Mouse (Mus musculus) gastrocnemius, postnatal 4 days (tissue): ENCODE measurements around the gene Naga. TPM values are rescaled to one million over a fixed set of nuclear protein-coding genes. Genes with fewer than 3 reads are reported as not detected.

Experiments
- DNase-seq, 2 experiments: peaks; one replicate each; pipeline ENCODE4 v3.0.0; 2021 to 2022; ENCODE audit warnings: low spot score in 2 of 2, mixed read lengths in 2 of 2
- total RNA-seq, 2 experiments: library from RNA; stranded (reverse); gene quantifications; 2 replicates each; pipeline ENCODE4 v1.2.3; 2021

Gene Naga
- total RNA-seq, 2 experiments from 2014 or later: 42.0 to 44.4 TPM

DNA sequence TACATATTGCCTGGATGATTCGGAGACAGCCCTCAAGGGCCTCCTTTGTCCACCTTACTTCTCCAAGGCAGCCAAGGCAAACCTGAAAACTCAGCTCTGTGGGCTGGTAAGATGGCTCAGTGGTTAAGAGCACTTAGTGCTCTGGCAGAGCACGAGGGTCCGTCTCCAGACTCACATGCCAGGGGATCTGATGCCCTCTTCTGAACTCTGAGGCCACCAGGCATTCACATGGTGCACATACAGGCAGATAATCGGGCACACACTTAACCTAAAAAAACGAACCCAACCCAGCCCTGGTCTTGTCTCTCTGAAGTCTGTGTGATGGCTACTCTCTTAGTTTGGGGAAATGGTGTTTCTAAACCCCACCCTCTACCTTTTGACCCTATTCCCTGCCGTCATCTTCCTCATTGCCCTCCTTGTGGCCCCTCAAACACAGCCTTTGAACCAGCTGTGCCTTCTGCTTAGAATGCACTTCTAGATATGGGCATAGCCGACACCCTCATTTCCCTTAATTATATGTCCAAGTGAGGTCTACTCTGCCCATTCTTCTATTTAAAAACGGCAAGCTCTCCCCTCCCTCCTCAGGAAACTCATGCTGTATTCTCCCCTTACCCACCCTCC, 1.0 kb upstream of the Naga start:
- DNase-seq: no peak

DNA sequence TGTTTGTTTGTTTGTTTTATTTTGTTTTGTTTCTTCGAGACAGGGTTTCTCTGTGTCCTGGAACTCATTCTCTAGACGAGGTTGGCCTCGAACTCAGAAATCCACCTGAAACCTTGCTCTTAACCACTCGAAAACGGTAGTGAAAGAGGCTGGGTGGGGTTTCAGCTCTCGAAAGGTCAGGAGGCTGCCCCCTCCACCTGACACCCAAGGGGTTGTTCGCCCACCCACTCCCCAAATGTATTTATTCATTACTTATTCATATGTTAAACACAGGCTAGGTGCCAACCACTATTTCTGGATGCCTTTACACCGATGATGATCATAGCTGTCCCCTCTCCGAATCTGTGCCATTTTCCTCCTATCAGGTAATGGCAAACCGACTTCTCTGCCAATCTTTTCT, 425 bp upstream of the Naga start:
- no peak for DNase-seq

DNA sequence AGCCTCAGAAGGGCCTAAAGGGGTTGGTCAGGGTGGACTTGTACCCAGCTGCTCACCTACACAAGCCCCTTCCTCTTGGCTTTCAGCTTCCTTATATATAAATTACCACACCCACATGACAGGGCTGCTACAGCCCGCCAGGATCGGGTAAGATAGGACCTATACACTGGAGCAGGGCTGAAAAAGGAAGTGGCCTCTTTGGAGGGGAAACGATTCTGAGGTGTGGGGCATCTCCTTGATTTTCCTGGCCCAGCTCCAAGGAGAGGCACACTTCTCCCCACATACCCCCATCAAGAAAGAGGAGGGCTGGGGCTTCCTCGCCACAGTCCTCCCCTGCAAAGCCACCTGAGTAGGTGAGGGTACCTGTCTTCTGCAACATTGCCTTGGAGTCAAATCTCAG, 850 bp downstream of the Naga start:
- DNase-seq: no peak

DNA sequence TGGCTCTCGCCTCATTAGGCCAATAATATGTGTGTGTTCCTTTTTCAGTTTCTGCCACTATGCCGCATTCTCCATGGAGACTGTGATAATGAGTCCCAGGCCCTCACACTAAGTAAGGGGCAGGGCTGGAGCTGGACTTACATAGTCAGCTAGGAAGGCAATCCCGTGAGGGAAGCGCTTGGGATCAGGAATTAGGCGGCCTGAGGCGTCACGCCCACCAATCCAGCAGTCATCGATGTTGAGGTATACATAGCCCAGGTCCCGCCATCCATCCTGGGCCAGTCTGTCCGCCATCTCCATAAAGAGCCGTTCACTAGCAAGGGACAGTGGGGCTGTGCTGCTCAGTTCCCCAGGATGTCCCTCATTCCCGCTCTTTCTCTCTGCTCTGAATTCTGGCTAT, 2.1 kb downstream of the Naga start:
- no peak for DNase-seq

DNA sequence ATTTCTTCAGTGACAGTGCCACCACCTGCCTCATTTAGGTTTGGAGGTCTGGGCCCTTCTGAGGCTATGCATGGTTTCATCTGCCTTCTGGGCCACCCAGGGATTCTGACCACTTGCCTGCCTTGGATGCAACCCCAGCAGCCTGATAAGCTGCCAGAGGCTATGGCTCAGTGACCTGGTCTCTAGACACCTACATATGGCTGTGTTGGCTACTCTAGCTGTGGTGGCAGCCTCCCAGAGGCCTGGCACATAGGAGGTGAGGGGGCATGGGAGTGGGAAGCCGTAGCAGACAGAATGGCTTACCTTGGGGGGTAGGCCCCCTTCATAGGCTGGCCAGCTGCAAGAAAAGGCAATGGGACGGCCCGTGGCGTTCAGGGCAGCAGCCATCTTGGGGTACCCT, 3.5 kb downstream of the Naga start:
- DNase-seq: no peak

DNA sequence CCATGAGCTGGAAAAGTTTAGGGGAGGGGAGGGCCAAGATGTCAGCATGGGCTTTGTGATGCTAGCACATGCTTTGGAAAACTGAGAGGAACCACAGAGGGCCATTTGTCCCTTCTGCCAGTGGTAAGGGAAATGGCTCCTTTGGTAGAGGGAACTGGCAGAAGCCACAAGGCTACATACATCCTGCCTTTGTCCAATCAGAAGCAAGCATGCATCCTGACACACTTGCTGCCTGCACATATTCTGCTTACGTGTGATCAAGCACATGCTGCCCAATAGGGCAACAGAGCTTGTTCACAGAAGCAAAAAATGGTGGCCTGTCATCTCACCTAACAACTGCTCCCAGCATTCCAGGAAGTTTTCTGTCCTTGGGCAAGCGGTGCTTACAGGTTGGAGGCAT, 13.3 kb downstream of the Naga start:
- no peak for DNase-seq

DNA sequence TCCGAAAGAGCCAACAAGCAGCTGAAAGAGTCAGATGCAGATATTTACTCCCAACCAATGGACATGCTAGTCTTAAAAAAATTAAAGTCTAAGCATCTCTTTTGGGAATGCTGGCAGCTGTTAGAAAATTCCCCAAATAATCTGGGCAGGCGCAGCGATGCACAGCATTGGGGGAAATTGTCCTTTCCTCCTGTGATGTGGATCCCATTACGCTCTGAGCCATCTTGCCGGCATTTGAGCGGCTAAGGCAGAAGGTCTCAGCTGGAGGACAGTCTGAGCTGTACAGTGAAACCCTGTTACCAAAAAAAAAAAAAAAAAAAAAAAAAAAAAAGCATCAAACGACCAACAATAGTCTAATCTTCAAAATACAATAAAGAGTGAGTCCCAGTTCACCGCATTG, 16.5 kb downstream of the Naga start:
- no peak for DNase-seq

DNA sequence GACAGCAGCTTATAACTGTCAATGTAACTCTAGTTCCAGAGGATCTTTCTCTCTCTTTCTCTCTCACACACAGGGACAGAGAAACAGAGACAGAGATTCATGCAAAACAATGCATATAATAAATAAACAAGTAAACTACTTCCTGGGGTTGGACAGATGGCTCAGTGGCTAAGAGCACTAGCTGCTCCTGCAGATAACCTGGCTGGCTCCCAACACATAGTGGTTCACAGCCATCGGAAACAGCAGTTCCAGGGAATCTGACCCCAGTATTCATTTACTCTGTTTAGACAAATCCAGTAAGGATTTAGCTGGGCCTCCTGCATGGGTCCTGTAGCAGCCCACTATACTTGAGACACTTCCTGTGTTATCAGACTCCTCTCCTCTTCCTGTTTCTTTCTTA, 19.1 kb downstream of the Naga start:
- no peak for DNase-seq

DNA sequence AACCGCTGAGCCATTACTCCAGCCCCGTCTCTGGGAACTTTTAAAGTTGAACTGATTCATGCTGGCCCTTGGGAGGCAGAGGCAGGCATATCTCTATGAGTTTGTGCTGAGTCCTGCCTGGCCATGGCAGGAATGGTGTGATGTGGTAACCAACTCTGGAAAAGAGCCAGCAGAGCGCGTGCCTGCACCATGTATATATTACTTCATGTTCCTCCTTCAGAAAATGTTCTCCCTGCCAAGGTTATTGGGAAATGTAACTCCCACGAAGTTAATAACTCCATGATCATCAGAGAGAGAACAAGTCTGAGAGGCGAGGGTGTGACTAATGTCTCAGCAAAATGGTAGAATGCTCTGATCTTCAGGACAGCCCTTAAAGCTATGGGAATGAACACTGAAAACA, 20.9 kb downstream of the Naga start:
- no peak for DNase-seq

DNA sequence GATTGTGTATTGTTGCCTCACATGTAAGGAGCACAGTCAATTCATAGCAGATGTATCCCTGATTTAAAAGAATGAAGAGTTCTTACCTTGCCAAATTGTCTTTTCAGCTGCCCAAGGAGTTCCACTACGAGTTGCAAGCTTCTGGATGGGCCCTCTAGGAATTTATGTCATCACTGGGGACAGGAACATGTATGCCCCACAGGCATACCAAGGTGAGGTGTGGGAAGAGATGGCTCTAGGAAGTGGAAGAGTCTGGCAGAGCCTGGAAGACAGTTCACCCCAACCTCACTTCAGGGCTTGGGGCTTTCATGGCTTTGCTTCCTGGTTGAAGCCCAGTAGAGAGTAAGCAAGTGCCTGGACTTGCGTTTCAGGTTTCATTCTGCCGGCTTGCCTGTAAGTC, 30.3 kb downstream of the Naga start:
- no peak for DNase-seq

DNA sequence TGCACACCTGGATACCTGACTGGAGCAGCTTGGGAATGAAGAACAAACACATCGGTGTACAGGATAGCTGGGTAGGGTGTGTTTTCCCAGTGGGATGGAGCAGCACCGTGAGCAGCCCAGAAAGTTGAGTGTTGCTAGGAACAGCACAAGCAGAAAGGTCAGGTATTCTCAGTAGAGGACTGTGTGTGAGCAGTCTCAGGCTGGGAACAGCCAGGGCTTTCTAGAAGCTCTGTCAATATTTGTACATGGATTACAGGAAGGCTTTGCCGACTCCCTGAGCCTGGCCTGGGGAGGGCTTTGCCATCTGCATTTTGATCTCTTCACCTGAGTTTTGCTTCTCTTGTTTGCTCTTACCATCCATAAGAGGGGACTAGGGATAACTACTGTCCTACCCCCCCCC, 31.6 kb downstream of the Naga start:
- no peak for DNase-seq

DNA sequence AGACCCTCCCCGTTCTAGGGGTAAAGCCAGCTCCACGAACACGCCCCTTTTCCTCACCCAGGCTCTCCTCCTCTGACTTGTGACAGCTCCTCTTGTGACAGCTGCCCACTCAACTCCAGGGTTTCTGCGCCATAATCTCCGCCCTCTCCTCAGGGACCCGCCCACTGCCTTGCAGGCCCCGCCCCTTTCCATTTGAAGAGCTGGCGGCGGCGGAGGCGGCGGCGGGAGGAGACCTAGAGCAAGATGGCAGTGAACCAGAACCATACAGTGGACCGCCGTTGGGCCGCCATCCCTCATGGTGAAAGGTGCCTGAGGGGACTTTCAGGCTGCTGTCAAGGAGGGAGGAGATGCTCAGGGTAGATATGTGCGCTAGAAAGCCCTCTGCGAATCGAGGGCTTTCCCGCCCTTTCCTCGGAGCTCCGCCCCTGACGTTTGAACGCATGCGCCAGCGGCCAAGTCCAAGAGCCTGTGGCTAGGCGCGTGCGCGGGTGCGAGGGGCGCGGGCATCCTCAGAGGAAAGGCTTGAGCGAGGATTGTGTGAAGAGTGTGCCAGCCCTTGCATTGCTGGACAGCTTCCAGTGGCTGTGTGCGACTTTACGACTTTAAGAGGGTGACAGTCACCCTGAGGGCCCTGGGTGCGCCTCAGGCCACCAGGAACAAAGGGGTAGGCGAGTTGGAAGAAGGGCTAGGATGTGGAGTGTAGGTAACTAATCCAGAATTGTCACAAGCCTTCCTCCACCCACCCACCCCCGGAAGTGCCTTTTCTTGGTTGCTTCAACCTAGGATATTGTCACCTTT, 39.8 kb downstream of the Naga start, which contains the start of gene Wbp2nl:
Wbp2nl (plus strand) TSS at position 191 of the 798 bp plus-strand sequence.
- DNase-seq: no peak

DNA sequence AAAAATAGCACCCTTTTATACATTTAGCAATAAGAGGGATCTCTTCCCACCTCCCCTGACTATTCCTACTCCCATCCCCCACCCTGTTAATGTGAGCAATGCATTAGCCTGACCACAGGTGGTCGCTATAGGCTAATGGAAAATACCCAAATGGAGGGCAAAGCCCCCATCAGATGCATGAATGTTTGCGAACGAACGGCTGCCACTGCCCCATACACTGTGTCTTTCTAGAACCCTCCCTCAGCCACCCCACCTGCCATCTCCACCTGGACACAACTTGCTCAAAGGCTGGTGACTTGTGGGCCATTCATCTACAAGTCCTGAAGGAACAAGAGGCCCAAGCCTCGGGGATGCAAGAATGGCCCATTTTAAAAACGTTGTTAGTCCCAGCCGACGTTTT, 44.7 kb downstream of the Naga start:
- no peak for DNase-seq

DNA sequence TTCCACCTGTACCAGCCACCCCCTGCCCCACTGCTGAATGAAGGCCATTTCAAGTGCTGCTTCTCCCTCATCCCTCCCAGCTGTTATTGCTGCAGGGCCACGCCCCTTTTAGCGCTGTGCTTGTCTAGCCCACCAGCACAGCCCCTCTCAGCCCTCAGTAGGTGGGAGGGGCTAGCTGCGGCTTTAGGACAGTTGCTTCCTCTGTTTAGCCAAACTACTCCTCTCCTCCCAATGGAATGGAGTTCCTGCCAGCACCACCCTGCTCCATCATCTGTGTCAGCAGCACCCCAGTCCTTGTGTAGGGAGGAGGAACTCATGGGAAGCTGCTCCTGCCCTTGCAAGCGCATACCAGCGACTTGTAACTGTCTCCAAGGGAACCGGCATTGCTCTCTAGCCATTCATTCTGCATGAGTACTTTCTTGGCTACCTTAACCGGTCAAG, 45.4 kb downstream of the Naga start:
- DNase-seq: no peak

DNA sequence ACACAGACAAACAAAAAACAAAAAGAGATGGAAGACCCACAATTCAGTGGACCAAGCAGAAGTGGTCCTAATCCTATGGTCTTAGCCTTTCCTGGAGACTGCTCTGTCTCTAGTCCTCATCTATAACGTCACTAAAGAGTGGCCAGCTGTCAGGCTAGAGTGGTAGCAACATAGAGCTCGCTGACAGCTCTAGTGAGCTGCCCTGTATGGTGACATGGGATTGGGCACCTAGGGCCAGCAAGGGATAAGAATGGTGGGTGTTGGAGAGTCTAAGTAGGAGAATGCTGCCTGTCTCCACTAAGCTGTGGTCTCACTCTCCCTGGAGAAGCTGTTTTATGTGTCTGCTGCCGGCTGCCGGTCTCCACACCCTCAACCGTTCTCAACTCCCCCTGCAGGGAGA, 45.9 kb downstream of the Naga start:
- no peak for DNase-seq

DNA sequence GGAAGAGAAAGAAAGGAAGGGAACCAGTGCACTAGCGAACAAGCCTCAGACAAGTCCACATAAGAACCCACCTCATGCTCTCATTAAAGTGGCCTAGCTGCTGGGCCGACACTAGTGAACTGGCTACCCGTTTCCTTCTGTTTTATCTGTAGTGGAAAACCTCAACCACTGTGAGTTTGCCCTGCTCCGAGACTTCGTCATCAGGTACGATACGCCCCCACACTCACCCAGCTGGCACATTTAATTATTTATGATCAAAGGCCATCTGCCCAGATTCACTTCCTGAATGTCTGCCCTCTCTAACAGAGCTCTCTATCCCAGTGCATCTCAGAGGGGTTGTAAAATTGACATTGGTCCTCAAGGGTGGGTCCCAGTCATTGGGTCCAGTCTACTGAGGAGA, 48.5 kb downstream of the Naga start:
- no peak for DNase-seq

DNA sequence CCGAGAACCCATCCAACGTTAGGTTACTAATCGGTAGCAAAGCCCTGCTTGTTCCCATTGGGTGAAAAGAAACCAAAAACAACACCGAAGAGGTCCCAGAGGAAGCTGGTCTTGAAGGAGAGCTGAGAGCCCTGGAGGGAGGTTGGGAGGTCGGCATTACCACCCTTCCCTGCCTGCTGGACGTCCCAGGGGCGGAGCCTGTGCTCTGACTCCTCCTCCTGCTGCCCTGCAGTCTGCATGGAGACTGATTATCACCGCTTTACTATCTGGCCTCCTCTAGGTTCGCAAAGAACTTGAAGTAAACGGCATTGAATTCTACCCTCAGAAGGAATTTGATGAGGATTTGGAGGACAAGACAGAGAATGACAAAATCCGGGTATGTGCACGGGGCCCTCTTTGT, 52.6 kb downstream of the Naga start:
- no peak for DNase-seq

DNA sequence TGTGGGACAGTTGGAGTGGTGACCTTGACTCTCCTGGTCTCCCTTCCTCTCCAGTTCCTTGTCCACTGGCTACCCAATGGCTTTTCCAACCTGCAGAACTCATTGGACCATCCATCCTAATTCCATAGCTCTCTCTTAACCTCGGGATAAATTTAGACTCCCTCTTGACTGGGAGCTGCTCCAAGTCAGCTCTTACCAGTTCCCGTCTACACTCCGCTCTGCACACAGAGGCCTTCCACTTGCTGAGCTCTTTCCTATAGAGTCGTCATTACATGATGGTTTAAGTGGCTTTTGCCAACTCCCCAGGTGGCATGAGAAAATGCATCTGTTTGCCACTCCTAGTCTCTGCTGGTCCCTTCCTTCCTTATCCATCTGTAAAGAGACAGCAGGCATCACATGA, 58.1 kb downstream of the Naga start:
- no peak for DNase-seq

Other genes starting within 250 kb of the Naga start
- 10 to 100 TPM; 45.5 to 49.4 TPM for gene Ccdc134, start 211.0 kb downstream of the Naga start, total RNA-seq
- gene Srebf2, start 191.7 kb downstream of the Naga start, total RNA-seq: 10 to 100 TPM; 77.9 to 96.4 TPM
- under 1 TPM in 1 of 2 experiments, not detected in 1; 0.23 TPM for gene Shisa8, start 126.1 kb downstream of the Naga start, total RNA-seq
- gene Tnfrsf13c, start 114.6 kb downstream of the Naga start, total RNA-seq: under 1 TPM in 1 of 2 experiments, not detected in 1; 0.66 TPM
- 10 to 100 TPM in 1 of 2 experiments, 1 to 10 TPM in 1; 8.5 to 14.4 TPM for gene Cenpm, start 94.2 kb downstream of the Naga start, total RNA-seq
- gene 1500009C09Rik, start 86.5 kb downstream of the Naga start, total RNA-seq: not detected
- gene Sept3, start 64.0 kb downstream of the Naga start, total RNA-seq: 1 to 10 TPM; 1.2 to 1.9 TPM
- not detected for gene Wbp2nl, start 40.0 kb downstream of the Naga start, total RNA-seq
- gene Pheta2, start within 50 bp of the Naga start, total RNA-seq: 10 to 100 TPM in 1 of 2 experiments, 1 to 10 TPM in 1; 8.7 to 10.9 TPM
- 100 to 1,000 TPM; 135 to 144 TPM for gene Smdt1, start within 50 bp of the Naga start, total RNA-seq
- gene Ndufa6, start 15.4 kb upstream of the Naga start, total RNA-seq: 100 to 1,000 TPM; 306 to 308 TPM
- gene Cyp2d22, start 41.3 kb upstream of the Naga start, total RNA-seq: 10 to 100 TPM; 17.3 to 17.9 TPM
- under 1 TPM in 1 of 2 experiments, not detected in 1; 0.21 TPM for gene Cyp2d11, start 55.1 kb upstream of the Naga start, total RNA-seq
- gene Cyp2d10, start 68.3 kb upstream of the Naga start, total RNA-seq: under 1 TPM in 1 of 2 experiments, not detected in 1; 0.86 TPM
- gene Cyp2d9, start 94.5 kb upstream of the Naga start, total RNA-seq: under 1 TPM in 1 of 2 experiments, not detected in 1; 0.23 TPM
- not detected for gene Cyp2d12, start 216.1 kb upstream of the Naga start, total RNA-seq